Mouse (Mus musculus) CD8-positive naive resting alpha-beta T cell, adult 2 months (primary cell): ENCODE measurements at regions not wholly inside any gene's neighbourhood (a gene's known extent, or its start where the extent isn't known, plus 50 kb on each side); places are given as distances from the start of the nearest gene placed in this dataset.

ENCODE experiments used
- DNase-seq, 2 experiments: peaks; one replicate each; pipeline ENCODE4 v3.0.0; 2022; ENCODE audit warnings: low read depth in 2 of 2, low spot score in 2 of 2

DNA sequence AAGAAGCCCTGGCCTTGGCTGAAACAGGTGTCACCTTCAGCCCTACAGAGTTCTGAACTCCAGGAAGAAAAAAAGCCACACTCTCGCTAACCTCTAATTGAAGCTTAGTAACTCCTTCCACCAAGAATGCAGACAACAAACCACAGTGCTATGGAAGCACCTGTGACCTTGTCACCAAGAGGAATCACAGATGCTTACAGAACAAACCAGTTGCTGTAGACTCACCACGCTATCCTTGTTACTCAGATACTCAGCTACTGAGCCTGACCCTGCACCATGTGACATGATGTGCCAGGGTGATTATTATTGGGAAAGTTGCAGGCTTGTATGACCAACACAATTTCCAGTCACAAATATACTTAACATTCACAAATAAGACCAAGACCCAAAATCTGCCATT, 104.6 kb downstream of the Sp3 start:
- no peak for DNase-seq

GRCm38 (mm10) chr2:72880016-72880415, 100.2 kb downstream of the Sp3 start:
- no peak for DNase-seq

- no peak for DNase-seq
These were observed 98.7 kb downstream of the Sp3 start for GRCm38 (mm10) chr2:72881554-72881953.

GRCm38 (mm10) chr2:72886250-72886649, 94.0 kb downstream of the Sp3 start:
- no peak for DNase-seq
